Mouse (Mus musculus) megakaryocyte, embryonic 14.5 days (primary cell): Measurements from ENCODE around the gene Ttc29.

Experiments
- FLI1 ChIP-seq: IDR thresholded peaks from 2 replicates; pipeline ENCODE4 v1.6.1; 2012; ENCODE audit warnings: low read length, inconsistent platforms, mixed read lengths
- GATA1 ChIP-seq: IDR thresholded peaks from 3 replicates; pipeline ENCODE4 v1.6.1; 2012; ENCODE audit warnings: mixed read lengths, low read length, inconsistent platforms, borderline replicate concordance

GRCm38 (mm10) chr8:78266231-78266630 is 53.1 kb downstream of the Ttc29 start:
- TF ChIP-seq GATA1 = no peak
- TF ChIP-seq FLI1 = no peak
